Mouse (Mus musculus) testis, postnatal 14 days (tissue): ENCODE data around the gene Prss47.

Experiments
- DNase-seq: peaks from one replicate; pipeline ENCODE4 v3.0.0; 2021; ENCODE audit warnings: low spot score

Prss47 gene

GRCm38 (mm10) chr13:65052660-65053059 is at the start of gene Prss47:
TSS of gene Prss47 (minus strand) at chr13:65052760.
- DNase-seq = no peak

- DNase-seq = no peak
These were observed 48.7 kb upstream of the Prss47 start for GRCm38 (mm10) chr13:65101232-65101631.

GRCm38 (mm10) chr13:65100678-65101077 is 48.1 kb upstream of the Prss47 start:
- no peak for DNase-seq

GRCm38 (mm10) chr13:65097018-65097417 is 44.5 kb upstream of the Prss47 start:
- no peak for DNase-seq

GRCm38 (mm10) chr13:65095923-65096322 is 43.4 kb upstream of the Prss47 start:
- no peak for DNase-seq

- DNase-seq = no peak
These were observed 17.4 kb upstream of the Prss47 start for GRCm38 (mm10) chr13:65069969-65070368.

- DNase-seq = no peak
These were observed 17.5 kb downstream of the Prss47 start for GRCm38 (mm10) chr13:65035057-65035456.

- no peak for DNase-seq
These were observed 19.8 kb downstream of the Prss47 start, which contains the start of gene Spata31d1c for GRCm38 (mm10) chr13:65032758-65033157. TSS of gene Spata31d1c (plus strand) at chr13:65033058.

- no peak for DNase-seq
These were observed 41.4 kb downstream of the Prss47 start for GRCm38 (mm10) chr13:65011052-65011738.

GRCm38 (mm10) chr13:65007971-65008370 is 44.6 kb downstream of the Prss47 start:
- no peak for DNase-seq

GRCm38 (mm10) chr13:65006760-65007159 is 45.8 kb downstream of the Prss47 start:
- DNase-seq = no peak

GRCm38 (mm10) chr13:65005414-65005813 is 47.1 kb downstream of the Prss47 start:
- DNase-seq = no peak
